Mouse (Mus musculus): ENCODE results near the gene Emsy. TPM values are rescaled to one million over a fixed set of nuclear protein-coding genes. Genes with fewer than 3 reads are reported as not detected.

Emsy gene
- 17.6 and 19.4 TPM in 2 replicates for polyA plus RNA-seq (2015; fragmentation: Nextera tagmentation; extraction: Ambion mirVana)

- Histone ChIP-seq H3K36me3 (peaks cover 10% of the 10 kb centered on the region; the same call in 1 of the 2 replicates), H3K27ac (peak within 1 kb of the TSS; percentile 94), H3K27me3 (replicated peaks) (no peaks in the 10 kb centered on the region), H3K4me3 (replicated peaks) (peak within 1 kb of the TSS; percentile 98), H3K4me1 (peaks cover 7% of the 10 kb centered on the region; the same call in 1 of the 2 replicates), H3K9me3 (no peaks in the 10 kb centered on the region), H3K9ac (peak within 1 kb of the TSS; percentile 77), H3K4me2 (peak within 1 kb of the TSS; percentile 64)
- peak; percentile 95 for ATAC-seq (ENCODE audit: insufficient read depth, low FRiP score, low read depth)
- WGBS = under 1% methylated on average over 42 of the region's 42 CpGs
Measured at GRCm38 (mm10) chr7:98656531-98657221, at the start of gene Emsy. Gene Emsy, minus strand, starts transcription at chr7:98656783.

DNA sequence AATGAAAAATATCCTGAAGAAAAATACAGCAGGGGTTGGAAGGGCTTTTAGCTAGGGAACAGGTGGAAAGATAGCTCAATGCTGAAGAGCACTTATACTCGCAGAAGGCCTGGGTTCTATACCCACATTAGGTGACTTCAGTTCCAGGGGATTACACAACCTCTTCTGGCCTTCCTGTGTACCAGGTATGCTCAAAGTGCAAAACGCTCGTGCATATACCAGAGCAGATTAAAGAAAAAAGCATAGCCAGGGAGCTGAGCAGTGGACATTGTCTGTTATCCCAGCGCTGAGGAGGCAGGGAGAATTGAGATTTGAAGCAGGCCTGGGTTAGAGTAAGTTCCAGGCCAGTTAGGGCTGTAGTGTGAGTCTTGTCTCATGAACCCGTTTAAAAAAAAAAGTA is 47.7 kb upstream of the Emsy start:
- no peak for ATAC-seq (ENCODE audit: insufficient read depth, low FRiP score, low read depth)
- Histone ChIP-seq H3K27ac (no peak overlapping the region), H3K4me3 (replicated peaks) (peak overlapping the region; percentile 99), H3K27me3 (replicated peaks) (no peaks in the 10 kb centered on the region), H3K9ac (peak overlapping the region; percentile 10; the same call in 1 of the 2 replicates), H3K4me1 (peaks cover 8% of the 10 kb centered on the region), H3K9me3 (no peaks in the 10 kb centered on the region), H3K4me2 (peak overlapping the region; percentile 69), H3K36me3 (no peaks in the 10 kb centered on the region)
- 51% methylated on average over 5 of the region's 5 CpGs for WGBS

DNA sequence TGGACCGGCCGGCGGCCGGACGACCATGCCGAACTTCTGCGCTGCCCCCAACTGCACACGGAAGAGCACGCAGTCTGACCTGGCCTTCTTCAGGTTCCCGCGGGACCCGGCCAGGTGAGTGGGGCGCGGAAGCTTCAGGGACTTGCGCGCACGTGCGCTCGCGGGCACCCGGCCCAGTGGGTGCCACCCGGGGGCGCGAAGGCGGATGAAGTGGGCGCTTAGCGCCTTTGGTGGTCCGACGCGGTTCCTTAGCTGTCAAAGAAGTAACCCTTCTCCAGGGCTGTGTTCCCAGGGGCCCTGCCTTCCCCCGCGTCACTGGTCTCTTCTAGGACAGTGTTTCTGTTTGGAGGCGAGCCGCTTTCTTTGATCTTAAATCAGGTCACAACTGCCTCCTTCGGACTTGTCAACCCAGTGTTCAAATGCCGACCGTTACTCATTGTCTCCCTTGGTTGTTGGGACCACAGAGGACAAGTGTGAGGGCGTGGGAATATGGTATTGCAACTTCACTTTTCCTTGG is 46.8 kb upstream of the Emsy start:
- Histone ChIP-seq H3K4me1 (peaks cover 8% of the 10 kb centered on the region), H3K4me2 (peak overlapping the region; percentile 69), H3K27ac (peak overlapping the region; percentile 93), H3K9me3 (no peaks in the 10 kb centered on the region), H3K36me3 (no peaks in the 10 kb centered on the region), H3K4me3 (replicated peaks) (peak overlapping the region; percentile 99), H3K27me3 (replicated peaks) (no peaks in the 10 kb centered on the region), H3K9ac (peak overlapping the region; percentile 95)
- WGBS = under 1% methylated on average over 38 of the region's 38 CpGs
- no peak; the same call in 1 of the 2 replicates for ATAC-seq (ENCODE audit: insufficient read depth, low FRiP score, low read depth)

DNA sequence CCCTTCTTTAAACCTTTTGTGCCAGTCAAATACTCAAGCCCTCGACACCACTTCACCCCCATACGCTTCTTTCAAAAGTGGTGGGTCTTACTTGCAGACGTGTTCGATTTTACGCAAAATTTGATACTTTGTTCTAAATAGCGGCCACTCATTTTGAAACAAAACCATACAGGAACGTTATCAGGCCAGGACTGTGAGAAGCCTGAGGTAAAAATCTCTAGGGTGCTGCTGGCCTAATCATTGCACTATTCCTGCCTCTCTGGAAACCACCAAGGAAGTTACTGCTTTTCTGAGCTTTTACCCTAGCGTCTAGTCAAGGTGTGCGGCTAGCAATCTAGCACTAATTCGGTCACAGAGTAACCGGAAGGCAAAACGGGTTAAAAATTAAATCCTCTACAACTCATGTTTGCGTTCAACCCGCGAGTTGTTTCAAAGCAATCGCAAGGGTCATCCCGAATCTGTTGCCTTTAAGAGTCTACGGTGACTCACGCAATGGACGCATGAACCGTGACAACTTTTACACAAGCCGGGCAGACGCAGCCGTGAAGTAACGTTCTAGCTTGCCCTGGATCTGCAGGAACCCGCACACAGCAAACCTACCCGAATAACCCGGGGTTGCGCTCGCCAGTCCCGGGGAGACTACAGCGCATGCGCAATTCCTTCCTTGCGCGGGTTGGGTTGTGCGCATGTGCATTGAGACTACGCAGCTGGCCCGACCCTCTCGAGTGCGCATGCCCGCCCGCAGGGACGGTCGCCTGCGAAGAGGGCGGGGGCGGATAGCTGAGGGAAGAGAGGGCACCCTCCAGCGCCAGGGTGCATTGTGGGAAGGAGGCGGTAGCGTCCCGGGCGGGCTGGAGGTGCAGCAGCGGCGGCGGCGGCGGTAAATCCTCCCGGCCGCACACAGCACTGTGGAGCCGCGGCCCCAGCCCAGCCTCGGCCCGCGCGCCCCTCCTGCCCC is 46.0 kb upstream of the Emsy start, which contains the start of gene Thap12:
Gene Thap12 (plus strand): TSS at position 821 of the 958 bp plus-strand sequence.
- Histone ChIP-seq H3K36me3 (no peaks in the 10 kb centered on the region), H3K4me1 (peaks cover 8% of the 10 kb centered on the region), H3K4me2 (peak within 1 kb of the TSS; percentile 69), H3K27ac (peak within 1 kb of the TSS; percentile 93), H3K9me3 (no peaks in the 10 kb centered on the region), H3K9ac (peak within 1 kb of the TSS; percentile 95), H3K4me3 (replicated peaks) (peak within 1 kb of the TSS; percentile 99), H3K27me3 (replicated peaks) (no peaks in the 10 kb centered on the region)
- 1% methylated on average over 65 of the region's 65 CpGs for WGBS
- peak; percentile 98 for ATAC-seq (ENCODE audit: insufficient read depth, low FRiP score, low read depth)

- peak overlapping the region; percentile 62; the same call in 1 of the 2 replicates for H3K9ac ChIP-seq
- peak overlapping the region; percentile 99 for H3K4me3 ChIP-seq (replicated peaks)
- ATAC-seq (ENCODE audit: insufficient read depth, low FRiP score, low read depth) = no peak
- peaks cover 8% of the 10 kb centered on the region for H3K4me1 ChIP-seq
- peak overlapping the region; percentile 93 for H3K27ac ChIP-seq
- no peaks in the 10 kb centered on the region for H3K36me3 ChIP-seq
- no peaks in the 10 kb centered on the region for H3K27me3 ChIP-seq (replicated peaks)
- H3K4me2 ChIP-seq = peak overlapping the region; percentile 69
- WGBS = 21% methylated on average over 7 of the region's 7 CpGs
- H3K9me3 ChIP-seq = no peaks in the 10 kb centered on the region
Measured at GRCm38 (mm10) chr7:98701771-98702170, 45.2 kb upstream of the Emsy start.

- H3K27ac ChIP-seq = no peak overlapping the region
- no peaks in the 10 kb centered on the region for H3K36me3 ChIP-seq
- 88% methylated on average over 4 of the region's 4 CpGs for WGBS
- no peak for ATAC-seq (ENCODE audit: insufficient read depth, low FRiP score, low read depth)
- no peak overlapping the region for H3K4me3 ChIP-seq (replicated peaks)
- H3K9me3 ChIP-seq = no peaks in the 10 kb centered on the region
- H3K4me1 ChIP-seq = peaks cover 4% of the 10 kb centered on the region; the same call in 1 of the 2 replicates
- no peak overlapping the region for H3K4me2 ChIP-seq
- H3K9ac ChIP-seq = no peak overlapping the region
- no peaks in the 10 kb centered on the region for H3K27me3 ChIP-seq (replicated peaks)
Measured at GRCm38 (mm10) chr7:98698590-98698989, 42.0 kb upstream of the Emsy start.

GRCm38 (mm10) chr7:98698041-98698440 is 41.5 kb upstream of the Emsy start:
- Histone ChIP-seq H3K9me3 (no peaks in the 10 kb centered on the region), H3K27me3 (replicated peaks) (no peaks in the 10 kb centered on the region), H3K9ac (no peak overlapping the region), H3K4me1 (peaks cover 6% of the 10 kb centered on the region; the same call in 1 of the 2 replicates), H3K4me3 (replicated peaks) (no peak overlapping the region), H3K36me3 (no peaks in the 10 kb centered on the region), H3K4me2 (no peak overlapping the region), H3K27ac (no peak overlapping the region)
- 70% methylated on average over 5 of the region's 5 CpGs for WGBS
- ATAC-seq (ENCODE audit: insufficient read depth, low FRiP score, low read depth) = no peak

GRCm38 (mm10) chr7:98697496-98697895 is 40.9 kb upstream of the Emsy start:
- Histone ChIP-seq H3K4me3 (replicated peaks) (no peak overlapping the region), H3K9ac (no peak overlapping the region), H3K27ac (no peak overlapping the region), H3K27me3 (replicated peaks) (no peaks in the 10 kb centered on the region), H3K4me1 (peaks cover 7% of the 10 kb centered on the region; the same call in 1 of the 2 replicates), H3K9me3 (no peaks in the 10 kb centered on the region), H3K4me2 (no peak overlapping the region), H3K36me3 (no peaks in the 10 kb centered on the region)
- WGBS = 12% methylated on average over 2 of the region's 2 CpGs
- ATAC-seq (ENCODE audit: insufficient read depth, low FRiP score, low read depth) = no peak

GRCm38 (mm10) chr7:98694046-98694445 is 37.5 kb upstream of the Emsy start:
- Histone ChIP-seq H3K36me3 (no peaks in the 10 kb centered on the region), H3K4me2 (no peak overlapping the region), H3K27me3 (replicated peaks) (no peaks in the 10 kb centered on the region), H3K27ac (no peak overlapping the region), H3K9me3 (no peaks in the 10 kb centered on the region), H3K9ac (no peak overlapping the region), H3K4me1 (0 out of 2 replicates have a peak, but pooled peaks cover 3% of the 10 kb centered on the region), H3K4me3 (replicated peaks) (no peak overlapping the region)
- ATAC-seq (ENCODE audit: insufficient read depth, low FRiP score, low read depth) = no peak
- 63% methylated on average over 5 of the region's 5 CpGs for WGBS

DNA sequence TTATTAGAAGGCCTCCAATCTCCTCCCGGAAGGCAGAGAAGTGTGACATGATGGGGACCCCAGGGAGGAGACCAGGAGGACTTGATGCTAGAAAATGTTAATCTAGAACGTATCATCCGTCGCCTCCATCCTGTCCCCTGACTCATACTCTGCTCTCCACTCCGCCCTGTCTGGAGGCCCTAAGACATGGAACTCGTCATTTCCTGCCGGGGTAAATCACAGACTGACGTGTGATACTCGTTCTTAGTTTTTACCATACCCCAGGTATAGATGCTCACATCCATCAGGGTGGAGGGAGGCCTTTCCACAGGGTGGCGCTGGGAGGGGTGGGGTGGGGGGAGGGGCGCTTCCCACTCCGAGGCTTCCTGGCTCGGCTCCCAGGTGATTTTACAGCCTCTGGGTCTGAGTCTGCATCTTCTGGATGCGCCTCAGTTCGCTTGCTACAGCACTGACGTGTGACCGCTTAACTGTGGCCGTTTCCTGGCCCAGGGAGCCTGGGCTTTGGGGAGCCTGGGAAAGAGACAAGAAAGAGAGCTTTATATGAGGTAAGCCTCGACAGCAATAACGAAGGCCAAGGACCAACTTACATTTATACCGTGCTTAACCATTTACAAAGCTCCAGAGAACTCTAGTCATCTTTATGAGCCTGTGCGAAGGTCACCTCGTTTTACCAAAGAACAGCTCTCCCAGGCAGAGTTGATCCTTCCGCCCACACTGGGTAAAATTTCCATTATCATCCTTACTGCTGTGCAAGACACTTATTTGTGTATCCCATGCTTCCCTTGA is 36.4 kb upstream of the Emsy start:
- 37% methylated on average over 24 of the region's 24 CpGs for WGBS

GRCm38 (mm10) chr7:98690831-98691230 is 34.2 kb upstream of the Emsy start:
- Histone ChIP-seq H3K27me3 (replicated peaks) (no peaks in the 10 kb centered on the region), H3K4me3 (replicated peaks) (no peak overlapping the region)
- ATAC-seq (ENCODE audit: insufficient read depth, low FRiP score, low read depth) = no peak

More for the DNA sequence above, 36.4 kb upstream of the Emsy start:
- Histone ChIP-seq H3K4me2 (peak overlapping the region; percentile 21), H3K4me3 (replicated peaks) (no peak overlapping the region), H3K27ac (no peak overlapping the region), H3K27me3 (replicated peaks) (no peaks in the 10 kb centered on the region), H3K4me1 (0 out of 2 replicates have a peak, but pooled peaks cover 3% of the 10 kb centered on the region), H3K9me3 (no peaks in the 10 kb centered on the region), H3K36me3 (no peaks in the 10 kb centered on the region), H3K9ac (no peak overlapping the region)
- ATAC-seq (ENCODE audit: insufficient read depth, low FRiP score, low read depth) = no peak; the same call in 1 of the 2 replicates

More at GRCm38 (mm10) chr7:98690831-98691230, 34.2 kb upstream of the Emsy start:
- 11% methylated on average over 3 of the region's 3 CpGs for WGBS
- H3K4me1 ChIP-seq = 0 out of 2 replicates have a peak, but pooled peaks cover 3% of the 10 kb centered on the region
- H3K36me3 ChIP-seq = no peaks in the 10 kb centered on the region
- no peak overlapping the region for H3K4me2 ChIP-seq
- H3K9ac ChIP-seq = no peak overlapping the region
- no peak overlapping the region for H3K27ac ChIP-seq
- no peaks in the 10 kb centered on the region for H3K9me3 ChIP-seq

All from stomach, embryonic 15.5 days (tissue).